Mouse (Mus musculus) E14TG2a.4 (cell line): ENCODE data around the gene Vsig8.

Experiments
- CTCF ChIP-seq: conservative IDR thresholded peaks from 2 replicates; pipeline ENCODE4 v1.5.1; 2014; ENCODE audit warnings: low read length
- POU5F1 ChIP-seq: IDR thresholded peaks from 2 replicates; pipeline ENCODE4 v1.6.1; 2014; ENCODE audit warnings: low read length, borderline replicate concordance

DNA sequence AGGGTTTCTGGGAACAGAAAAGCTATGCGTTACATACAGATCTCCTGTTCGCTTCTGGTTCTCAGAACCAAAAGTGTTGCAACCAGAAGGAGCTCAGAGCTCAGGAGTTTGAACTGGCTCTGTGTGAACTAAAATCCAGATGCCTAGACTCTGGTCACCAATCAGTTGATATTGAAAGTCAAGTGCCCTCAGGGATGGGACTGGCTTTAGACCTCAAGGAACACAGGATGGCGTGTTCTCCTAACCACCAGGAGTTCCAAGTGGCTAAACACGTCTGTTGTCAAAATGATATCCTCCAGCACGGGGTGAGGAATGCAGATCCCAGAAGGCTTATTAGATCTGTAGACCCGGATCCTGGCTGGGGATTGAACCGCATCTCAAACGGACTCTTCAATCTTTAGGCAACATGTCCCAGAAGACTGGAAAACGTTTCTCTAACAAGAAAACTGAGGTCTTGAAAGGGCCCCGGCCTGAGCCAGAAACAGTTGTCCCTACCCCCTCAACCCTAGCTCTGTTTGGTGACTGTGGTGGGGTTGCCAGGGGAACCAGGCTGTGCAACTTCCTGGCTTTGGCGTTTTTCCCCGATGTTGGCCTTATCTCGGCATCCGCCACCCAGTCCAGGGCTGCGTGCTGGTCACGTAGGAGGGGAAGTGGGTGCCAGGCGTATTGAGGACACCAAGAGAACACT, 42.1 kb upstream of the Vsig8 start:
- TF ChIP-seq CTCF = no peak
- no peak for TF ChIP-seq POU5F1
